Mouse (Mus musculus): ENCODE data around the gene Mrps12. TPM values are rescaled to one million over a fixed set of nuclear protein-coding genes. Genes with fewer than 3 reads are reported as not detected.

Gene Mrps12
- polyA plus RNA-seq (2014; fragmentation: Nextera tagmentation; extraction: Ambion mirVana), result 131 and 132 TPM in 2 replicates

DNA sequence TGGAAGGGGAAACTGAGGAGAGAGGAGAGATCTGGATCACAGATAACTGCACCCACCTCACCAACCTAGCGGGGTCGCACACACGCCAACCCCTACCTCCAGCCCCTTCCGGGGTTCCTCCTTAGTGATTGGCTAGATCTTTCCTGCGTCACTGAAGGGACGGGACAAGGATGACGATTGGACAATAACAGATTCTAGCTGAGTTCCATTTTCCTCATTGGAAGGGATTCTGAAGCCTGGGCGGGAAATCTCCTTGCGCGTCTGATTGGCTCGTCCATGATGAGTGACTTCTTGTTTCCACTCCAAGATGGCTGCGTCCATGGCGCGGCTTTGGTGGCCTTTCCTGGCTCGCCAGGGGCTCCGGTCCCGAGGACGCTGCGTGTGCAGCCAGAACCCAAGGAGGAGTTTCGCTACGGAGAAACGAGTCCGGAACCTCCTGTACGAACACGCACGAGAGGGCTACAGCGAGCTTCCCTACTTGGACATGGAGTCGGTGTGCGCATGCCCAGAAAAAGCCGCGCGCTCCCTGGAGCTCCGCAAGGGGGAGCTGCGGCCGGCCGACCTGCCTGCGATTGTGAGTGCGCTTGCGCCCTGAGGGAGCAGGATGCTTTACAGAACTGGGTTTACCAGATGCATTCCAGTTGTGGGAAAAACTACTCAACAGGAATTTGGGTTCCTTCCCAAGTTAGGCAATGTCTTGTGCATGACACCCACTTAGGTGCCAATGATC, at the start of gene Mrps12, which contains the start of gene Sars2:
Gene Mrps12 (minus strand): TSS at position 112 of the 730 bp plus-strand sequence.
Gene Sars2 (plus strand): TSS at position 284 of the 730 bp plus-strand sequence.
- under 1% methylated on average over 39 of the region's 39 CpGs for WGBS
- Histone ChIP-seq H3K4me2 (peak within 1 kb of the TSS; percentile 93), H3K36me3 (ENCODE audit: insufficient read depth) (peaks cover 37% of the 10 kb centered on the region), H3K9ac (peak within 1 kb of the TSS; percentile 76), H3K27ac (ENCODE audit: low read depth) (peak within 1 kb of the TSS; percentile 77), H3K9me3 (ENCODE audit: low read depth, low read length) (no peaks in the 10 kb centered on the region), H3K4me1 (ENCODE audit: insufficient read depth) (peaks cover 7% of the 10 kb centered on the region; the same call in 1 of the 2 replicates), H3K4me3 (ENCODE audit: low read depth, low read length) (peak within 1 kb of the TSS; percentile 68), H3K27me3 (ENCODE audit: insufficient read depth, low read length) (no peaks in the 10 kb centered on the region)
- DNase-seq, result peak; percentile 99
- TF ChIP-seq CTCF (IDR thresholded peaks at IDR 0.05; ENCODE audit: low read depth), result peak; percentile 92
- peak; percentile 98 for ATAC-seq (ENCODE audit: insufficient read depth)

DNA sequence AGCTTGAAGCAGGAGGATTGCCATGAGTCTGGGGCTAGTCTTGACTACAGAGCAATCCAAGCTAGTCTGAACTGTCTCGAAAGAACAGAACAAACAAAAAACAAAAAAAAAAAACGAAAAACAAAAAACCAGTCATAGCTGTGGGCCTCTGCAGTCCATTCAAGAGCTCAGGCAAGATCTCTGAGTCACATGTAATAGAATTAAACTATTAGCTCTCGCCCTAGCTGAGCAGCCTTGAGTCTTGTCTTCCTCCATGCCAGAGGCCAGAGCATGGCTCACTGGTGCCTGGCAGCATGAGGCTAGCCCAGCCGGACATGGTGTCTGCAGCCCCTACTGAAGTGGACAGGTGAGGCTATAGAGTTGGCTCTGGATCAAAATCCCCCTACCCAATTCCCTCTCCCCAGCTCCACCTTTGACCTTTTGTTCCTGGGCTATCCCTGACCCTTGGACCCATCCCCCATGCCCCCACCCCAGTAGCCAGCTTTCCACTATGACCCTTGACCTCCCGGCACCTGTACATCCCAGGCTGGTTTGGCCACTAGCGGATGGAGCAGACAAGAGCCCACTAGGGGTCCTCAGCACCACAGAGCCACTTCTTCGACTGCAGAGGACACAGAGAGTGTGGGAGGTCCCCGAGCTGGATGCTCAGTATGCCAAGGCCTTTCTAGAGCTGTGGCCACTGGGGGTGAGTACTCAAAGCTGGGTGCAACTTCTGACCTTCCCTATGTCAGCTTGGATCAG, 48.6 kb upstream of the Mrps12 start:
- no peak overlapping the region for H3K9ac ChIP-seq
- ATAC-seq (ENCODE audit: insufficient read depth) (no peak), DNase-seq (peak; percentile 56)
- H3K9me3 ChIP-seq (ENCODE audit: low read depth, low read length), result no peaks in the 10 kb centered on the region
- H3K4me3 ChIP-seq (ENCODE audit: low read depth, low read length), result no peak overlapping the region
- H3K27ac ChIP-seq (ENCODE audit: low read depth), result no peak overlapping the region
- H3K4me1 ChIP-seq (ENCODE audit: insufficient read depth), result peaks cover 11% of the 10 kb centered on the region
- H3K36me3 ChIP-seq (ENCODE audit: insufficient read depth), result peaks cover 10% of the 10 kb centered on the region; the same call in 1 of the 2 replicates
- H3K27me3 ChIP-seq (ENCODE audit: insufficient read depth, low read length), result no peaks in the 10 kb centered on the region
- TF ChIP-seq CTCF (IDR thresholded peaks at IDR 0.05; ENCODE audit: low read depth), result peak; percentile 58
- no peak overlapping the region for H3K4me2 ChIP-seq
- WGBS, result 48% methylated on average over 8 of the region's 8 CpGs

DNA sequence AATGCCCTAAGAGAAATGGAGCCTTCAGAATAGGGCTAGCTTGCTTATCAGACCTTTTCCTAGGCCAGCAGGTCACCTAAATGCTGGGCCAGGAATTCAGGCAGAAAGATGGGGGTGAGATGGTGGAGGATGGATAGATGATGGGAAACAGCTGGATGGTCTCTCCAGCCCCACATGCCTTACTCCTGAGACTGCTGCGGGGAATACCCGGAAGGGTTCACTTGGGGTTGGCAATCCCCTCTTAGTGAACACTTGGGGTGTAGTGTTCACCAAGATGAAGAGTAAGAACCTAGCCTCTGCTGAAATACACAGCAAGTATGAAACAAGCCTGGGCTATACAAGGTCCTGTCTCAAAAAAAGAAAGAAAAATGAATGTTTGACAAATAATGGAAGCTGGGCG, 47.6 kb upstream of the Mrps12 start:
- peaks cover 11% of the 10 kb centered on the region; the same call in 1 of the 2 replicates for H3K36me3 ChIP-seq (ENCODE audit: insufficient read depth)
- DNase-seq, result peak; percentile 21
- H3K4me2 ChIP-seq, result no peak overlapping the region
- ATAC-seq (ENCODE audit: insufficient read depth), result no peak
- peaks cover 11% of the 10 kb centered on the region for H3K4me1 ChIP-seq (ENCODE audit: insufficient read depth)
- H3K27me3 ChIP-seq (ENCODE audit: insufficient read depth, low read length), result no peaks in the 10 kb centered on the region
- H3K4me3 ChIP-seq (ENCODE audit: low read depth, low read length), result no peak overlapping the region
- no peak overlapping the region; the same call in 1 of the 2 replicates for H3K27ac ChIP-seq (ENCODE audit: low read depth)
- H3K9ac ChIP-seq, result no peak overlapping the region
- no peaks in the 10 kb centered on the region for H3K9me3 ChIP-seq (ENCODE audit: low read depth, low read length)
- WGBS, result 38% methylated on average over 3 of the region's 3 CpGs
- no peak for TF ChIP-seq CTCF (IDR thresholded peaks at IDR 0.05; ENCODE audit: low read depth)

DNA sequence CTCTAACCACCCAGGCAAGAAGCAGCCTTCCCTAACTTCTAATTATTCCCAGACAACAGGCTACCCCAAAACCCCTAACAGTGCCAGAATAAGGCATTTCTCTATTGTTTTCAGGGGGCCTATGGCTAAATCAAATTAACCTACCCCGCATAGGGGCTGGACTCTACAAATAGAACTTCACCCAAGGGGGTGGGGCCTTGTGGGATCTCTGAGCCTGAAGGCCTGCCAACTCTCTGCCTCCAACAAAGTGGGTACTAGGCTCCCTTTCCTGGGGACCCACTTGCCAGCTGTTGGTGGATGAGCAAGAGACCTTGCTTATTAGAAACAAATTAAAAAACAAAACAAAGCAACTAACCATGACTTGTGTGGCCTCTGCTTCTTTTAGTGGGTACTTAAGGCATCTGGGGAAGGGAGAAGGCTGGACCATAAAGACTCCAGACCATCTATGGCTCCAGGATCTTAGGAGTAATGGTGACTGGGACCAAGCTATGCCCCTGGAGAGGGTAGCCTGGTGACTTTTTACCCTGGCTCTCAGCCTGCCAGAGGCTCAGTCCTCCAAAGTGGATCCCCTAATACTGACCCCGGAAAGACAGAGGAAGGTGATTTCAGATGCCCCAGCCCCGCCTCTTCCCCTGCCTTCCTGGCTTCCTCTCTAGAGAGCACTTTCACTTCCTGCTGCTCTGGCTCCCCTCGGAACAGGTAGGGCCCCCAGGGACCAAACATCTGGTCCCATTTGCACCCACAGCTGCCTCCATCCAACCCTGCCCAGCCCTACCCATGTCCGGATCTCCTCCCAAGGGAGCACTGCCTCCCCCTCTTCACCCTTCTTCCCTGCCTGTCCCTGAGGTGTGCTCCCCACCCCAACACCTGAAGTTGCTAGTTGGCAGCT, 46.9 kb upstream of the Mrps12 start, which contains the start of gene Rinl:
Gene Rinl (plus strand): TSS at position 663 of the 889 bp plus-strand sequence.
- Histone ChIP-seq H3K4me2 (no peak within 1 kb of the TSS), H3K27ac (ENCODE audit: low read depth) (no peak within 1 kb of the TSS; the same call in 1 of the 2 replicates), H3K9me3 (ENCODE audit: low read depth, low read length) (no peaks in the 10 kb centered on the region), H3K4me1 (ENCODE audit: insufficient read depth) (peaks cover 11% of the 10 kb centered on the region), H3K27me3 (ENCODE audit: insufficient read depth, low read length) (no peaks in the 10 kb centered on the region), H3K36me3 (ENCODE audit: insufficient read depth) (peaks cover 11% of the 10 kb centered on the region; the same call in 1 of the 2 replicates), H3K4me3 (ENCODE audit: low read depth, low read length) (no peak within 1 kb of the TSS), H3K9ac (no peak within 1 kb of the TSS)
- 49% methylated on average over 5 of the region's 5 CpGs for WGBS
- TF ChIP-seq CTCF (IDR thresholded peaks at IDR 0.05; ENCODE audit: low read depth), result no peak
- ATAC-seq (ENCODE audit: insufficient read depth) (no peak), DNase-seq (no peak)

DNA sequence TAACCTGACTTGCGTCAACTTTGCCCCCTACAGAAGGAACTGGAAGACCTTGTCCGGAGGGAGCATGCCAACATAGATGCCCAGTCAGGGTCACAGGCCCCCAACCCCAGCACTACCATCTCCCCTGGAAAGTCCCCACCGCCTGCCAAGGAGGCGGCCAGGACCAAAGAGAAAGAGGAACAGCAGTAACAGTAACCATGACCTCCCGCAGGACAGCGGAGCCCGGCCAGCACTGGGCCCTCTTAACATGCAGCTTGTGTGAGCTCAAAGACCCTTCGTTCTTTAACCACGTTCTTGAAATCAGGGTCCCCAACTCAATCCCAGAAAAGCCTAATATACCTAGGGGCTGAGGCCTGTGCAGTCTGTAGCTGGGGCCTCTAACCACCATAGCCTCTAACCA, 46.3 kb upstream of the Mrps12 start:
- ATAC-seq (ENCODE audit: insufficient read depth), result no peak
- 89% methylated on average over 9 of the region's 9 CpGs for WGBS

DNA sequence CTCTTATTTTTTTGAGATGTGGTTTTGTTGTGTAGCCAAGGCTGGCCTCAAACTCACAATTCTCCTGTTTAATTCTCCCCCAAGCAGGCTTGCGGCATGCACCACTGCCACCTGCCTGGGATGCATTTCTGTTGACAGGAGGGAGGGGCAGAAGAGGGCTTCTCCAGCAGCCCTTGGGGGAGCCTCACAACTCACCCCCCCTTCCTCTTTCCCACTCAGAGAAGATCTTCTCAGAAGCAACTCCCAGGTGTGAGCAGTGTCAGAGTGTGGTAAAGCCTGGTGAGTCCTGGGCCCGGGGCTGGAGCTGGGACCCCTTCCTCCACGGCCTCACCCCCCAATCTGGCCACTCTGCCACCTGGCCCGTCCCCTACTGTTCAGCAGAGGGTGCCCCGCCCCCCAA, 43.5 kb upstream of the Mrps12 start:
- peaks cover 11% of the 10 kb centered on the region; the same call in 1 of the 2 replicates for H3K36me3 ChIP-seq (ENCODE audit: insufficient read depth)
- no peaks in the 10 kb centered on the region for H3K9me3 ChIP-seq (ENCODE audit: low read depth, low read length)
- no peak overlapping the region for H3K4me2 ChIP-seq
- no peak overlapping the region for H3K4me3 ChIP-seq (ENCODE audit: low read depth, low read length)
- ATAC-seq (ENCODE audit: insufficient read depth) (no peak), DNase-seq (no peak)
- H3K27me3 ChIP-seq (ENCODE audit: insufficient read depth, low read length), result no peaks in the 10 kb centered on the region
- no peak overlapping the region for H3K9ac ChIP-seq
- TF ChIP-seq CTCF (IDR thresholded peaks at IDR 0.05; ENCODE audit: low read depth), result no peak
- 75% methylated on average over 5 of the region's 5 CpGs for WGBS
- peaks cover 8% of the 10 kb centered on the region for H3K4me1 ChIP-seq (ENCODE audit: insufficient read depth)
- no peak overlapping the region for H3K27ac ChIP-seq (ENCODE audit: low read depth)

More for the DNA sequence above, 46.3 kb upstream of the Mrps12 start:
- H3K4me2 ChIP-seq, result no peak overlapping the region
- H3K36me3 ChIP-seq (ENCODE audit: insufficient read depth), result peaks cover 11% of the 10 kb centered on the region; the same call in 1 of the 2 replicates
- no peak overlapping the region for H3K27ac ChIP-seq (ENCODE audit: low read depth)
- H3K9me3 ChIP-seq (ENCODE audit: low read depth, low read length), result no peaks in the 10 kb centered on the region
- no peak overlapping the region for H3K4me3 ChIP-seq (ENCODE audit: low read depth, low read length)
- H3K4me1 ChIP-seq (ENCODE audit: insufficient read depth), result peaks cover 11% of the 10 kb centered on the region
- no peaks in the 10 kb centered on the region for H3K27me3 ChIP-seq (ENCODE audit: insufficient read depth, low read length)
- TF ChIP-seq CTCF (IDR thresholded peaks at IDR 0.05; ENCODE audit: low read depth), result no peak
- no peak for DNase-seq
- H3K9ac ChIP-seq, result no peak overlapping the region

All from lung, embryonic 14.5 days (tissue).